Mouse (Mus musculus): ENCODE data around the gene Rpl19. TPM values are rescaled to one million over a fixed set of nuclear protein-coding genes. Genes with fewer than 3 reads are reported as not detected.

The Rpl19 gene
- polyA plus RNA-seq, 1 experiment from 2014 or later, result 676 TPM

GRCm38 (mm10) chr11:98026248-98026569 lies 301 bp upstream of the Rpl19 start:
- 7% methylated on average over 15 of the region's 15 CpGs for WGBS
- no peak for ATAC-seq (ENCODE audit: extremely low read depth, insufficient number of reproducible peaks, low FRiP score, low TSS enrichment)

GRCm38 (mm10) chr11:98027297-98027688 lies 783 bp downstream of the Rpl19 start:
- H3K27me3 ChIP-seq (replicated peaks), result no peaks in the 10 kb centered on the region
- peak overlapping the region; percentile 94 for H3K27ac ChIP-seq (replicated peaks)
- peak overlapping the region; percentile 98 for H3K4me2 ChIP-seq
- H3K4me3 ChIP-seq, result peak overlapping the region; percentile 94
- no peaks in the 10 kb centered on the region for H3K9me3 ChIP-seq
- no peak for ATAC-seq (ENCODE audit: extremely low read depth, insufficient number of reproducible peaks, low FRiP score, low TSS enrichment)
- H3K9ac ChIP-seq, result peak overlapping the region; percentile 99
- H3K4me1 ChIP-seq, result peaks cover 28% of the 10 kb centered on the region
- peaks cover 36% of the 10 kb centered on the region for H3K36me3 ChIP-seq
- WGBS, result 0% methylated on average over 18 of the region's 18 CpGs

More at GRCm38 (mm10) chr11:98026248-98026569, 301 bp upstream of the Rpl19 start:
- Histone ChIP-seq H3K4me2 (peak overlapping the region; percentile 98), H3K27ac (replicated peaks) (peak overlapping the region; percentile 94), H3K9ac (peak overlapping the region; percentile 99), H3K9me3 (no peaks in the 10 kb centered on the region), H3K4me1 (peaks cover 32% of the 10 kb centered on the region), H3K36me3 (peaks cover 33% of the 10 kb centered on the region), H3K4me3 (peak overlapping the region; percentile 94), H3K27me3 (replicated peaks) (no peaks in the 10 kb centered on the region)

- Histone ChIP-seq H3K9me3 (no peaks in the 10 kb centered on the region), H3K4me3 (peak overlapping the region; percentile 94), H3K36me3 (peaks cover 36% of the 10 kb centered on the region), H3K9ac (peak overlapping the region; percentile 99), H3K4me1 (peaks cover 28% of the 10 kb centered on the region), H3K4me2 (peak overlapping the region; percentile 98), H3K27ac (replicated peaks) (no peak overlapping the region), H3K27me3 (replicated peaks) (no peaks in the 10 kb centered on the region)
- no peak for ATAC-seq (ENCODE audit: extremely low read depth, insufficient number of reproducible peaks, low FRiP score, low TSS enrichment)
- 15% methylated on average over 7 of the region's 7 CpGs for WGBS
These were observed 1.3 kb downstream of the Rpl19 start for GRCm38 (mm10) chr11:98027785-98028184.

- Histone ChIP-seq H3K4me3 (no peak overlapping the region), H3K27me3 (replicated peaks) (peaks cover 11% of the 10 kb centered on the region; the same call in 1 of the 2 replicates), H3K4me1 (peaks cover 29% of the 10 kb centered on the region), H3K9ac (no peak overlapping the region), H3K27ac (replicated peaks) (peak overlapping the region; percentile 16; the same call in 1 of the 2 replicates), H3K4me2 (no peak overlapping the region), H3K36me3 (peaks cover 36% of the 10 kb centered on the region), H3K9me3 (no peaks in the 10 kb centered on the region)
- ATAC-seq (ENCODE audit: extremely low read depth, insufficient number of reproducible peaks, low FRiP score, low TSS enrichment), result no peak
- 56% methylated on average over 5 of the region's 5 CpGs for WGBS
These were observed 4.4 kb downstream of the Rpl19 start for GRCm38 (mm10) chr11:98030701-98031442.

- whole genome bisulfite sequencing, result 4% methylated on average over 5 of the region's 5 CpGs
- no peaks in the 10 kb centered on the region for H3K9me3 ChIP-seq
- peaks cover 31% of the 10 kb centered on the region for H3K4me1 ChIP-seq
- H3K4me2 ChIP-seq, result no peak overlapping the region
- H3K27me3 ChIP-seq (replicated peaks), result peaks cover 14% of the 10 kb centered on the region
- H3K27ac ChIP-seq (replicated peaks), result peak overlapping the region; percentile 16; the same call in 1 of the 2 replicates
- no peak overlapping the region for H3K9ac ChIP-seq
- ATAC-seq (ENCODE audit: extremely low read depth, insufficient number of reproducible peaks, low FRiP score, low TSS enrichment), result no peak
- H3K4me3 ChIP-seq, result no peak overlapping the region
- peaks cover 36% of the 10 kb centered on the region for H3K36me3 ChIP-seq
These were observed 4.9 kb downstream of the Rpl19 start for GRCm38 (mm10) chr11:98031443-98031770.

- peaks cover 24% of the 10 kb centered on the region for H3K36me3 ChIP-seq
- peaks cover 22% of the 10 kb centered on the region for H3K4me1 ChIP-seq
- H3K9ac ChIP-seq, result no peak overlapping the region
- H3K4me3 ChIP-seq, result no peak overlapping the region
- no peaks in the 10 kb centered on the region for H3K9me3 ChIP-seq
- H3K27ac ChIP-seq (replicated peaks), result no peak overlapping the region
- ATAC-seq (ENCODE audit: extremely low read depth, insufficient number of reproducible peaks, low FRiP score, low TSS enrichment), result no peak
- 84% methylated on average over 5 of the region's 5 CpGs for WGBS
- no peak overlapping the region for H3K4me2 ChIP-seq
- peaks cover 31% of the 10 kb centered on the region for H3K27me3 ChIP-seq (replicated peaks)
These were observed 7.6 kb downstream of the Rpl19 start for GRCm38 (mm10) chr11:98034061-98034460.

- Histone ChIP-seq H3K27me3 (replicated peaks) (peaks cover 31% of the 10 kb centered on the region), H3K4me2 (no peak overlapping the region), H3K9me3 (no peaks in the 10 kb centered on the region), H3K9ac (0 out of 2 replicates have a peak overlapping the region, but pooled peaks have one; percentile 14), H3K27ac (replicated peaks) (no peak overlapping the region), H3K4me1 (peaks cover 22% of the 10 kb centered on the region), H3K4me3 (no peak overlapping the region), H3K36me3 (peaks cover 16% of the 10 kb centered on the region)
- 52% methylated on average over 4 of the region's 4 CpGs for WGBS
- ATAC-seq (ENCODE audit: extremely low read depth, insufficient number of reproducible peaks, low FRiP score, low TSS enrichment), result no peak
These were observed 8.3 kb downstream of the Rpl19 start for GRCm38 (mm10) chr11:98034840-98035239.

- under 1% methylated on average over 27 of the region's 27 CpGs for WGBS
- Histone ChIP-seq H3K4me3 (peak overlapping the region; percentile 48), H3K4me1 (peaks cover 22% of the 10 kb centered on the region), H3K36me3 (peaks cover 4% of the 10 kb centered on the region), H3K9me3 (no peaks in the 10 kb centered on the region), H3K27me3 (replicated peaks) (peaks cover 31% of the 10 kb centered on the region), H3K4me2 (peak overlapping the region; percentile 79), H3K9ac (peak overlapping the region; percentile 74), H3K27ac (replicated peaks) (no peak overlapping the region)
- ATAC-seq (ENCODE audit: extremely low read depth, insufficient number of reproducible peaks, low FRiP score, low TSS enrichment), result peak; percentile 39; the same call in 1 of the 2 replicates
These were observed 9.5 kb downstream of the Rpl19 start for GRCm38 (mm10) chr11:98035977-98036377.

GRCm38 (mm10) chr11:98037871-98038270 lies 11.4 kb downstream of the Rpl19 start:
- Histone ChIP-seq H3K36me3 (no peaks in the 10 kb centered on the region), H3K9ac (no peak overlapping the region), H3K4me1 (peaks cover 16% of the 10 kb centered on the region), H3K4me3 (no peak overlapping the region), H3K4me2 (no peak overlapping the region), H3K27ac (replicated peaks) (no peak overlapping the region), H3K27me3 (replicated peaks) (peaks cover 31% of the 10 kb centered on the region), H3K9me3 (no peaks in the 10 kb centered on the region)
- 61% methylated on average over 14 of the region's 14 CpGs for WGBS
- ATAC-seq (ENCODE audit: extremely low read depth, insufficient number of reproducible peaks, low FRiP score, low TSS enrichment), result no peak

- ATAC-seq (ENCODE audit: extremely low read depth, insufficient number of reproducible peaks, low FRiP score, low TSS enrichment), result no peak
- H3K36me3 ChIP-seq, result no peaks in the 10 kb centered on the region
- no peak overlapping the region for H3K27ac ChIP-seq (replicated peaks)
- H3K27me3 ChIP-seq (replicated peaks), result peaks cover 20% of the 10 kb centered on the region
- no peak overlapping the region for H3K4me3 ChIP-seq
- H3K4me1 ChIP-seq, result peaks cover 13% of the 10 kb centered on the region
- no peak overlapping the region for H3K4me2 ChIP-seq
- 0 out of 2 replicates have a peak overlapping the region, but pooled peaks have one; percentile 10 for H3K9ac ChIP-seq
- H3K9me3 ChIP-seq, result no peaks in the 10 kb centered on the region
- WGBS, result 59% methylated on average over 8 of the region's 8 CpGs
These were observed 14.5 kb downstream of the Rpl19 start for GRCm38 (mm10) chr11:98040975-98041374.

GRCm38 (mm10) chr11:98042741-98043140 lies 16.2 kb downstream of the Rpl19 start:
- no peak overlapping the region for H3K27ac ChIP-seq (replicated peaks)
- WGBS, result 63% methylated on average over 6 of the region's 6 CpGs
- H3K4me1 ChIP-seq, result peaks cover 12% of the 10 kb centered on the region
- no peak for ATAC-seq (ENCODE audit: extremely low read depth, insufficient number of reproducible peaks, low FRiP score, low TSS enrichment)
- no peaks in the 10 kb centered on the region for H3K9me3 ChIP-seq
- H3K9ac ChIP-seq, result no peak overlapping the region
- H3K27me3 ChIP-seq (replicated peaks), result peaks cover 8% of the 10 kb centered on the region; the same call in 1 of the 2 replicates
- no peak overlapping the region for H3K4me2 ChIP-seq
- H3K4me3 ChIP-seq, result no peak overlapping the region
- H3K36me3 ChIP-seq, result no peaks in the 10 kb centered on the region

- Histone ChIP-seq H3K9ac (no peak overlapping the region), H3K4me3 (no peak overlapping the region), H3K4me1 (peaks cover 12% of the 10 kb centered on the region), H3K4me2 (no peak overlapping the region), H3K27ac (replicated peaks) (no peak overlapping the region), H3K27me3 (replicated peaks) (peaks cover 18% of the 10 kb centered on the region), H3K9me3 (no peaks in the 10 kb centered on the region), H3K36me3 (no peaks in the 10 kb centered on the region)
- no peak for ATAC-seq (ENCODE audit: extremely low read depth, insufficient number of reproducible peaks, low FRiP score, low TSS enrichment)
- 60% methylated on average over 5 of the region's 5 CpGs for WGBS
These were observed 17.6 kb downstream of the Rpl19 start for GRCm38 (mm10) chr11:98044074-98044473.
